Mouse (Mus musculus): ENCODE measurements at regions not wholly inside any gene's neighbourhood (a gene's known extent, or its start where the extent isn't known, plus 50 kb on each side); places are given as distances from the start of the nearest gene placed in this dataset.
A peak's percentile ranks its signal among the peaks of the same experiment; 100 is the strongest.

DNA sequence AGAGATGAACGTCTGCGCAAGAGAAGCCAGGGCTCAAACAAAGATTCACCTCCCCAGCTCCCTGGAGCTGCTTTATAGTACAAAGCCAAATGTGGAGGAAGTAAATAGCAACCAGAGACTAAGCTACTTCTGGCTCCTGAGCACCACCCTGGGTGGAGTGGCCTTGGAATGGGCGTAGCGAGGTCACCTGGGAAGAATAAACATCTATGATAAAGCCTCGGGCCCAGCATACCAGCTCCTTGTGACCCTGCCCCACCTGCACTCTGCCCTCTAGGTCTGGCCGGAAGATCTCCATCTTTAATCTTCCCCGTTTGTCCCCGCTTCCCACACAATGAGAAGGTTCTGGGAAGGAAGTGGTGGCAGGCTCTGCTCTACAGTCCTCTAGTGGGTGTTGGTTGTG is 61.0 kb upstream of the Ptpn3 start:
- DNase-seq (ENCODE audit: low read depth, low spot score) (no peak), ATAC-seq (no peak)
- TF ChIP-seq CTCF (IDR thresholded peaks at IDR 0.05): no peak
- in situ Hi-C loops (cut with MboI; ENCODE audit: low pct_unique_long_range_greater_than_20kb): loop anchor here (10.0 kb wide), 1 partner anchor 542 kb away; no protein-coding TSS in a partner anchor
- ChIA-PET CTCF (no interaction called here), POLR2A (no interaction called here)
- H3K27me3 ChIP-seq: no peaks in the 10 kb centered on the region

DNA sequence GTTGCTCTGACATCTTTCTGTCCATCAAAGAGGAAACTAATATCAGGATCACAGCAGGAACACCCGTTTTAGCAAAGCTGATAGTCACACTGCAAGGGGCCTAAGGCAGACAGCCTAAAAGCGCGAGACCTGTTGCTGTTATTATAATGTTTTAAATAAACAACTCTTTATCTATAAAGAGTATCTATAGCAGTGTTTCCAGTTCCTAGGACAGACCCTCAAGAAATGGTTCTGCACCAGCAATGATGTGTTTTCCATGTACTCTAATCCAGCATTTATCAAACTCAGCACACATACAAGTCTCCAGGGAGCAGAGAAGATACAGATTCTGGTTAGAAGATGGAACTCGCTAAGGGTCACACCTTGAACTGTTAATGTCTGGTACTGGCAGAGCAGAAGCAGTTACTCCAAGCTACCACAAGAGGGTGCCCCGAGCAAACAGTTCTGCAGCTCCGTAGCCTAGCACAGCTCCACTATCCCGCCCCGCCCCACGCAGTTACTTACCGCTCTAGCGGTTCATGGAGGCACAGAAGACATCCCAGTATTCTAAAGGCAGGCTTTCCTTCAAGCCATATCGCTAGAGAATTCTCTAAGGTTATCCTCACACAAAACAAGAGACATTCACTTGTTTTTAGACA is 64.2 kb upstream of the Palm2 start:
- DNase-seq (ENCODE audit: low read depth, low spot score): no peak
- POLR2A ChIA-PET: no interaction called here
- peak; percentile 60 for ATAC-seq

DNA sequence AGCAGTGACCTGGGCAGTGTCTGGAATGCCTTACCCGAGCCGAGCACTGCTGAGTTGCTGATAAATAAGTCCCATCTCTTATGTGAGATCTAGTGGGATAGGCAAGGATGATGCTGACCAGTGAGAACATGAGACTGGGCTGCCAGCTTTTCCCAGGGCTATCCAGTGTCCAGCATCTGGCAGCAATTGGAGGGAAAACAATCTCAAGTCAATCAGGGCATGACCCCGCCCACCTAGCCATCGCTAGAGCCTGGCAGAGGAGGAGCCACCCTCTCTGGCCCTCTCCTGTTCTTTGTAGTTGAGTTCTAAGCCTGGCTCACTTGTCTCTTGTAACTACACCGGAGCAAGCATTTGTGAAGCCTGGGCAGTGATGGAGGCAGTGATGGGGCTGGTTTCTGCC is 56.2 kb upstream of the Palm2 start:
- DNase-seq (ENCODE audit: low read depth, low spot score) (no peak), ATAC-seq (no peak)
- in situ Hi-C loops (cut with MboI; ENCODE audit: low pct_unique_long_range_greater_than_20kb): loop anchor here (5.0 kb wide), 1 partner anchor 229 kb away; no protein-coding TSS in a partner anchor
- no peaks in the 10 kb centered on the region for H3K27me3 ChIP-seq
- ChIA-PET CTCF (no interaction called here), POLR2A (no interaction called here)
- no peak for TF ChIP-seq CTCF (IDR thresholded peaks at IDR 0.05)

More for the DNA sequence above, 64.2 kb upstream of the Palm2 start:
- peak; percentile 85 for TF ChIP-seq CTCF (IDR thresholded peaks at IDR 0.05)
- H3K27me3 ChIP-seq: no peaks in the 10 kb centered on the region
- in situ Hi-C loops (cut with MboI; ENCODE audit: low pct_unique_long_range_greater_than_20kb): loop anchor here (10.0 kb wide), 1 partner anchor 535 kb away; no protein-coding TSS in a partner anchor
- CTCF ChIA-PET: interaction anchor here (0.7 to 1.3 kb wide), 3 partner anchors 9 to 11 kb away, joined by 3 to 5 read pairs (median 4); no protein-coding TSS in a partner anchor

DNA sequence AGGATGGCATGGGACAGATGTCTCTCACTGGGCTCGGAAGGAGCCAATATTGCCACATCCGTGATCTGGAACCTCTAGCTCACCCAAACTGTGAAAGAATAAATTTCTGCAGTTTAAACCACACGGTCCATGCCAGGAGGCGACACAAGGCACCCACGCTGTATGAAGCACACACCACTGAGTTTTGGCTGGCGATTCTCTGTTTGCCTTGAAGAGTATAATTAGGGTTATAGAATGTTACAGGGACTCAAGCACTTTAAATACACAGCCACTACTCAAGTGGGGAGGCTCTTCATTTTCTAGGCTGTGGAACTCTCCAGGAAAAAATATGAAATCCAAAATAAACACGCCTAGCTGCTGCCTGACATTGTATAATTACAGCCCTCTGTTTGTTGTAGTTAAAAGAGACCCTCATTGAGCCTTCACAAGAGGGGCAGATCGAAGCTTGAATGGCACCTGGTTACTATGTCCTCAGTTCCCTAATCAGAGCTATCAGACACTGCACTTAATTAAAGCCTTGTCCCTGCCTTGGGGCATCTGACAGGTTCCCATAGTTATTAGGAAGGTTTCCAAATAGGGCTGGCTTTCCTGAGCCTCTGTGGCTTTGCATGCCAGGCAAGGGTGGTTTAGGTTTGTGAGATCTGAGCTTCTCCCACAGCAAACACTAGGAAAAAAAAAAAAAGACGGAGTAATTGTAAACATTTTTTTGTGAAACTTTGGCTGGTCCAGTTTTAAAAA is 53.8 kb upstream of the Palm2 start:
- no peak for ATAC-seq
- ChIA-PET POLR2A (no interaction called here), CTCF (interaction anchor here (1.2 to 1.4 kb wide), 2 partner anchors 10 kb away, joined by 3 to 4 read pairs; no protein-coding TSS in a partner anchor)
- TF ChIP-seq CTCF (IDR thresholded peaks at IDR 0.05): no peak
- no peak for DNase-seq (ENCODE audit: low read depth, low spot score)
- in situ Hi-C loops (cut with MboI; ENCODE audit: low pct_unique_long_range_greater_than_20kb): no loop called here
- H3K27me3 ChIP-seq: no peaks in the 10 kb centered on the region

DNA sequence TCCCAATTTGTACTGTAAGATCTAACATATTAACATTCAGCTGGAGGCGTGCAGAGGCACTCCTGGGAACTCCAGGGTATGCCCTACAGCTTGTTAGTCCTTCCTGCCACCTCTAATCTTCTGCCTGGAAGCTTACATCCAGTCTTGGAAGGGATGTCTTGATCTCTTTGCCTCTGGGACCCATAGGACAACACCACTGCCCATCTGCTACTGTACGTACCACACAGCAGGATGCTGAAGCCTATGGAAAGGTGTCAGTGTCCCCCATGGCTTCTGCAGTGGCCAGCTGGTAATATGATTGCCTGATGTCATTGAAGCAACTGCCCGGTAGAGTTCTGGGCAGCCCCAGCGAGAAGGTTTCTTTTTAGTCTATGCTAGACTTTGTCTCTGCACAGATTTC is 52.7 kb upstream of the Palm2 start:
- no peak for DNase-seq (ENCODE audit: low read depth, low spot score)

More for the DNA sequence above, 52.7 kb upstream of the Palm2 start:
- no peak for TF ChIP-seq CTCF (IDR thresholded peaks at IDR 0.05)
- CTCF ChIA-PET: interaction anchor here (1.2 kb wide), 1 partner anchor 12 kb away, joined by 4 read pairs; no protein-coding TSS in a partner anchor
- in situ Hi-C loops (cut with MboI; ENCODE audit: low pct_unique_long_range_greater_than_20kb): no loop called here
- ATAC-seq: no peak
- no peaks in the 10 kb centered on the region for H3K27me3 ChIP-seq
- POLR2A ChIA-PET: no interaction called here
